9 mouse cellular contexts compared by ENCODE assay signal in genomic region chr17:55969560-55969959, GRCm38 (mm10). TPM values are rescaled to one million over a fixed set of nuclear protein-coding genes. Genes with fewer than 3 reads are reported as not detected.
DNase-seq lines count a peak whose midpoint lies in the region; ATAC-seq and TF ChIP-seq lines count a peak whose summit lies in the region.
"Had no signal": no experiment of that assay in that cellular context is flagged by ENCODE, and none has a peak within 500 bp of the region (broad histone marks: within the 10 kb centered on the region; RNA-seq: fewer than 3 reads in every experiment).

No protein-coding gene starts in this region.

- no peak for TF ChIP-seq CTCF in intestine, postnatal 0 days (IDR thresholded peaks at IDR 0.05; ENCODE audit: low read depth)
- TF ChIP-seq CTCF in kidney, adult 2 months (conservative IDR thresholded peaks at IDR 0.05; ENCODE audit: insufficient read depth, insufficient read length, low read depth, low read length) = no peak

- no peak for TF ChIP-seq POLR2A in kidney, adult 2 months (IDR thresholded peaks at IDR 0.05; ENCODE audit: low read depth, low read length)

- H3K27ac ChIP-seq in intestine, embryonic 15.5 days = no peak overlapping the region
- no peak overlapping the region for H3K27ac ChIP-seq in intestine, postnatal 0 days (ENCODE audit: low read depth, low read length)
- no peak overlapping the region for H3K27ac ChIP-seq in embryonic facial prominence, embryonic 11.5 days (replicated peaks; ENCODE audit: low read depth, low read length)
- peak overlapping the region; percentile 37 for H3K27ac ChIP-seq in kidney, adult 2 months (ENCODE audit: insufficient read depth, low read depth, low read length)
- H3K27ac ChIP-seq in midbrain, embryonic 15.5 days = peak overlapping the region; percentile 89

- H3K36me3 ChIP-seq in intestine, embryonic 15.5 days = peaks cover 19% of the 10 kb centered on the region
- H3K36me3 ChIP-seq in intestine, postnatal 0 days (ENCODE audit: control insufficient read depth, insufficient read depth) = peaks cover 26% of the 10 kb centered on the region
- no peaks in the 10 kb centered on the region for H3K36me3 ChIP-seq in embryonic facial prominence, embryonic 11.5 days (replicated peaks; ENCODE audit: control insufficient read depth, insufficient read depth, low read depth, low read length)
- no peaks in the 10 kb centered on the region for H3K36me3 ChIP-seq in kidney, adult 2 months (ENCODE audit: control insufficient read depth, insufficient read depth, low read length)
- peaks cover 2% of the 10 kb centered on the region; the same call in 1 of the 2 replicates for H3K36me3 ChIP-seq in midbrain, embryonic 15.5 days (replicated peaks)

- H3K9ac ChIP-seq in intestine, embryonic 15.5 days = no peak overlapping the region
- H3K9ac ChIP-seq in intestine, postnatal 0 days (ENCODE audit: low read depth, low read length) = no peak overlapping the region
- H3K9ac ChIP-seq in embryonic facial prominence, embryonic 11.5 days (replicated peaks; ENCODE audit: low read length) = no peak overlapping the region
- peak overlapping the region; percentile 81; the same call in 1 of the 2 replicates for H3K9ac ChIP-seq in midbrain, embryonic 15.5 days

- H3K4me3 ChIP-seq in intestine, embryonic 15.5 days (replicated peaks) = no peak overlapping the region
- H3K4me3 ChIP-seq in intestine, postnatal 0 days (ENCODE audit: low read depth, low read length) = no peak overlapping the region
- H3K4me3 ChIP-seq in embryonic facial prominence, embryonic 11.5 days (ENCODE audit: low read depth, low read length) = no peak overlapping the region
- H3K4me3 ChIP-seq in kidney, adult 2 months (ENCODE audit: insufficient read depth, low read depth, low read length) = peak overlapping the region; percentile 61; the same call in 1 of the 2 replicates
- peak overlapping the region; percentile 76 for H3K4me3 ChIP-seq in midbrain, embryonic 15.5 days

- H3K9me3 ChIP-seq in intestine, embryonic 15.5 days = no peaks in the 10 kb centered on the region
- no peaks in the 10 kb centered on the region for H3K9me3 ChIP-seq in intestine, postnatal 0 days (ENCODE audit: control insufficient read depth)
- H3K9me3 ChIP-seq in embryonic facial prominence, embryonic 11.5 days (replicated peaks; ENCODE audit: control insufficient read depth, low read length) = no peaks in the 10 kb centered on the region
- H3K9me3 ChIP-seq in midbrain, embryonic 15.5 days = no peaks in the 10 kb centered on the region

- peaks cover 18% of the 10 kb centered on the region; the same call in 1 of the 2 replicates for H3K27me3 ChIP-seq in intestine, embryonic 15.5 days (replicated peaks)
- H3K27me3 ChIP-seq in intestine, postnatal 0 days (replicated peaks; ENCODE audit: control insufficient read depth, insufficient read depth, low read length) = peaks cover 20% of the 10 kb centered on the region
- H3K27me3 ChIP-seq in embryonic facial prominence, embryonic 11.5 days (ENCODE audit: control insufficient read depth, insufficient read depth, low read length) = peaks cover 3% of the 10 kb centered on the region; the same call in 1 of the 2 replicates
- no peaks in the 10 kb centered on the region for H3K27me3 ChIP-seq in kidney, adult 2 months (replicated peaks; ENCODE audit: control insufficient read depth, insufficient read depth, low read length)
- H3K27me3 ChIP-seq in midbrain, embryonic 15.5 days (replicated peaks) = no peaks in the 10 kb centered on the region

- WGBS in intestine, embryonic 15.5 days = 45% methylated on average over 14 of the region's 14 CpGs
- WGBS in intestine, postnatal 0 days = 38% methylated on average over 14 of the region's 14 CpGs
- WGBS in embryonic facial prominence, embryonic 11.5 days = 47% methylated on average over 14 of the region's 14 CpGs
- whole genome bisulfite sequencing in kidney, adult 2 months = 49% methylated on average over 14 of the region's 14 CpGs
- 11% methylated on average over 14 of the region's 14 CpGs for WGBS in midbrain, embryonic 15.5 days

- H3K4me2 ChIP-seq in intestine, embryonic 15.5 days (replicated peaks) = peak overlapping the region; percentile 86; the same call in 1 of the 2 replicates
- no peak overlapping the region; the same call in 1 of the 2 replicates for H3K4me2 ChIP-seq in intestine, postnatal 0 days (replicated peaks; ENCODE audit: low read depth)
- H3K4me2 ChIP-seq in embryonic facial prominence, embryonic 11.5 days (ENCODE audit: low read depth, low read length) = no peak overlapping the region
- peak overlapping the region; percentile 65 for H3K4me2 ChIP-seq in midbrain, embryonic 15.5 days

- H3K4me1 ChIP-seq in intestine, embryonic 15.5 days (replicated peaks) = peaks cover 9% of the 10 kb centered on the region
- H3K4me1 ChIP-seq in intestine, postnatal 0 days (replicated peaks; ENCODE audit: control insufficient read depth, insufficient read depth, low read length) = 0 out of 2 replicates have a peak, but pooled peaks cover 4% of the 10 kb centered on the region
- peaks cover 2% of the 10 kb centered on the region for H3K4me1 ChIP-seq in embryonic facial prominence, embryonic 11.5 days (ENCODE audit: control insufficient read depth, insufficient read depth, low read length)
- H3K4me1 ChIP-seq in kidney, adult 2 months (ENCODE audit: control insufficient read depth, insufficient read depth, low read length) = peaks cover 7% of the 10 kb centered on the region; the same call in 1 of the 2 replicates
- peaks cover 47% of the 10 kb centered on the region for H3K4me1 ChIP-seq in midbrain, embryonic 15.5 days

- ATAC-seq in intestine, embryonic 15.5 days = no peak
- no peak for ATAC-seq in intestine, postnatal 0 days
- ATAC-seq in embryonic facial prominence, embryonic 11.5 days (replicated peaks; ENCODE audit: insufficient number of reproducible peaks, low FRiP score, low TSS enrichment, low read depth) = peak; percentile 26; the same call in 1 of the 2 replicates
- ATAC-seq in midbrain, embryonic 15.5 days (replicated peaks) = peak; percentile 70
- ATAC-seq in monocyte, adult 5-6 weeks (replicated peaks; ENCODE audit: insufficient number of reproducible peaks, low FRiP score, low TSS enrichment, poor library complexity, severe bottlenecking) = no peak

- DNase-seq in embryonic facial prominence, embryonic 11.5 days (ENCODE audit: low spot score) = peak; percentile 28
- peak; percentile 63 for DNase-seq in kidney, adult 2 months
- no peak for DNase-seq in spleen, postnatal 14 days (ENCODE audit: low spot score in 2 of 2)
- no peak for DNase-seq in adrenal gland, postnatal 36 days
- DNase-seq: lung, postnatal 36 days had no signal

RNA-seq across cellular contexts. Expression of gene Shd, which starts 0.7 kb away (rescaled TPM):
- 9.0 and 9.4 TPM in 2 replicates for polyA plus RNA-seq in intestine, embryonic 15.5 days (2015; fragmentation: Nextera tagmentation; extraction: Ambion mirVana)
- polyA plus RNA-seq in intestine, postnatal 0 days (2015; fragmentation: Nextera tagmentation; extraction: Ambion mirVana) = 2.7 and 2.9 TPM in 2 replicates
- 32.9 and 37.4 TPM in 2 replicates for polyA plus RNA-seq in embryonic facial prominence, embryonic 11.5 days (2014; fragmentation: Nextera tagmentation; extraction: Ambion mirVana)
- 22.4 and 31.3 TPM in 2 replicates for polyA plus RNA-seq in kidney, adult 2 months (2012; rRNA removed)
- 209 and 217 TPM in 2 replicates for polyA plus RNA-seq in midbrain, embryonic 15.5 days (2015; fragmentation: Nextera tagmentation; extraction: Ambion mirVana)
- total RNA-seq in monocyte, adult 5-6 weeks (2017) = not detected in 3 replicates
- total RNA-seq in adrenal gland, postnatal 36 days (2021) = under 1 TPM; 0.50 to 0.99 TPM

RNA-seq across cellular contexts. Expression of gene Yju2, which starts 10.7 kb away (rescaled TPM):
- polyA plus RNA-seq in intestine, embryonic 15.5 days (2015; fragmentation: Nextera tagmentation; extraction: Ambion mirVana) = 21.0 and 21.4 TPM in 2 replicates
- 10.2 and 10.9 TPM in 2 replicates for polyA plus RNA-seq in intestine, postnatal 0 days (2015; fragmentation: Nextera tagmentation; extraction: Ambion mirVana)
- polyA plus RNA-seq in embryonic facial prominence, embryonic 11.5 days (2014; fragmentation: Nextera tagmentation; extraction: Ambion mirVana) = 18.5 and 18.9 TPM in 2 replicates
- 7.2 and 7.7 TPM in 2 replicates for polyA plus RNA-seq in kidney, adult 2 months (2012; rRNA removed)
- 24.5 and 25.4 TPM in 2 replicates for polyA plus RNA-seq in midbrain, embryonic 15.5 days (2015; fragmentation: Nextera tagmentation; extraction: Ambion mirVana)
- total RNA-seq in monocyte, adult 5-6 weeks (2017) = 14.7 to 16.4 TPM (median 16.4 TPM) in 3 replicates
- total RNA-seq in adrenal gland, postnatal 36 days (2021) = 10 to 100 TPM; 13.1 to 15.8 TPM

RNA-seq across cellular contexts. Expression of gene Fsd1, which starts 16.7 kb away (rescaled TPM):
- 8.9 and 11.5 TPM in 2 replicates for polyA plus RNA-seq in intestine, embryonic 15.5 days (2015; fragmentation: Nextera tagmentation; extraction: Ambion mirVana)
- polyA plus RNA-seq in intestine, postnatal 0 days (2015; fragmentation: Nextera tagmentation; extraction: Ambion mirVana) = 3.6 and 4.2 TPM in 2 replicates
- polyA plus RNA-seq in embryonic facial prominence, embryonic 11.5 days (2014; fragmentation: Nextera tagmentation; extraction: Ambion mirVana) = 36.6 and 43.0 TPM in 2 replicates
- 0.36 and 0.48 TPM in 2 replicates for polyA plus RNA-seq in kidney, adult 2 months (2012; rRNA removed)
- polyA plus RNA-seq in midbrain, embryonic 15.5 days (2015; fragmentation: Nextera tagmentation; extraction: Ambion mirVana) = 203 and 208 TPM in 2 replicates
- not detected in 3 replicates for total RNA-seq in monocyte, adult 5-6 weeks (2017)
- total RNA-seq in adrenal gland, postnatal 36 days (2021) = 1 to 10 TPM; 1.1 to 1.3 TPM

RNA-seq across cellular contexts. Expression of gene Ebi3, which starts 17.1 kb away (rescaled TPM):
- polyA plus RNA-seq in intestine, embryonic 15.5 days (2015; fragmentation: Nextera tagmentation; extraction: Ambion mirVana) = 2.8 and 3.2 TPM in 2 replicates
- 1.5 and 1.6 TPM in 2 replicates for polyA plus RNA-seq in intestine, postnatal 0 days (2015; fragmentation: Nextera tagmentation; extraction: Ambion mirVana)
- polyA plus RNA-seq in embryonic facial prominence, embryonic 11.5 days (2014; fragmentation: Nextera tagmentation; extraction: Ambion mirVana) = 1.8 and 2.2 TPM in 2 replicates
- 3.1 and 3.5 TPM in 2 replicates for polyA plus RNA-seq in kidney, adult 2 months (2012; rRNA removed)
- polyA plus RNA-seq in midbrain, embryonic 15.5 days (2015; fragmentation: Nextera tagmentation; extraction: Ambion mirVana) = 7.4 and 8.3 TPM in 2 replicates
- total RNA-seq in monocyte, adult 5-6 weeks (2017) = 22.4 to 32.2 TPM (median 26.5 TPM) in 3 replicates
- total RNA-seq in adrenal gland, postnatal 36 days (2021) = 1 to 10 TPM; 1.1 to 1.5 TPM

RNA-seq across cellular contexts. Expression of gene Zfp119b, which starts 20.3 kb away (rescaled TPM):
- polyA plus RNA-seq in intestine, embryonic 15.5 days (2015; fragmentation: Nextera tagmentation; extraction: Ambion mirVana) = 3.5 and 4.4 TPM in 2 replicates
- 3.4 and 3.7 TPM in 2 replicates for polyA plus RNA-seq in intestine, postnatal 0 days (2015; fragmentation: Nextera tagmentation; extraction: Ambion mirVana)
- 6.2 and 6.9 TPM in 2 replicates for polyA plus RNA-seq in embryonic facial prominence, embryonic 11.5 days (2014; fragmentation: Nextera tagmentation; extraction: Ambion mirVana)
- 0.46 and 0.69 TPM in 2 replicates for polyA plus RNA-seq in kidney, adult 2 months (2012; rRNA removed)
- 9.6 and 10.2 TPM in 2 replicates for polyA plus RNA-seq in midbrain, embryonic 15.5 days (2015; fragmentation: Nextera tagmentation; extraction: Ambion mirVana)
- total RNA-seq in monocyte, adult 5-6 weeks (2017) = 8.4 to 18.6 TPM (median 15.6 TPM) in 3 replicates
- total RNA-seq in adrenal gland, postnatal 36 days (2021) = 1 to 10 TPM; 3.3 to 4.0 TPM

Comparison
In these comparisons a context has a peak if more than half of its experiments do, and no peak if none do; other contexts are left out.
1. H3K4me2 ChIP-seq: peak in intestine, embryonic 15.5 days (single experiment) and midbrain, embryonic 15.5 days (single experiment); none in intestine, postnatal 0 days (single experiment) and embryonic facial prominence, embryonic 11.5 days (single experiment).
2. ATAC-seq: peak in embryonic facial prominence, embryonic 11.5 days (single experiment) and midbrain, embryonic 15.5 days (single experiment); none in intestine, embryonic 15.5 days (single experiment), intestine, postnatal 0 days (single experiment) and monocyte, adult 5-6 weeks (single experiment).
3. H3K27ac ChIP-seq: peak in kidney, adult 2 months (single experiment) and midbrain, embryonic 15.5 days (single experiment); none in intestine, embryonic 15.5 days (single experiment), intestine, postnatal 0 days (single experiment) and embryonic facial prominence, embryonic 11.5 days (single experiment).
4. H3K4me3 ChIP-seq: peak in kidney, adult 2 months (single experiment) and midbrain, embryonic 15.5 days (single experiment); none in intestine, embryonic 15.5 days (single experiment), intestine, postnatal 0 days (single experiment) and embryonic facial prominence, embryonic 11.5 days (single experiment).
5. DNase-seq: peak in embryonic facial prominence, embryonic 11.5 days (single experiment) and kidney, adult 2 months (single experiment); none in spleen, postnatal 14 days (0 of 2) and adrenal gland, postnatal 36 days (0 of 2).